In the genomic region with DNA sequence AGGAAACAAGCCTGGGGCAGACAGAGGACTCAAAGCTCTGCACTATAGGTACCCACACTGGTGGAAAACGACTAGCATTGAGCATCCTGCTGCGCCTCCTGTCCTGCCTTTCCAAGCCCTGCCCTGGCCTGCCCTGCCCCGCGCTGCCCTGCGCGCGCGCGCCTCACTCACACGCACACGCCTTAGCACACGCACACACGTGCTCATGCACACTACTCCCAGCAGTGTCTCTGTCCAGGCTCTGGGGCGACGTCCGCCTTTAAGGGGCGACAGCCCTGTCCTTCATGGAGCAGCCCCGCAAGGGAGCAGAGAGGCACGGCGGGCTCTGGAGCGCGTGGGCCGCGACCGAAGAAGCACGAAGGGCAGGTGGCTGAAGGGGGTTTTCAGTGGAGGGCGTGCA, we compare ENCODE assay signal across 9 mouse cellular contexts. TPM values are rescaled to one million over a fixed set of nuclear protein-coding genes. Genes with fewer than 3 reads are reported as not detected.
DNase-seq lines count a peak whose midpoint lies in the region; ATAC-seq and TF ChIP-seq lines count a peak whose summit lies in the region.
"Had no signal": no experiment of that assay in that cellular context is flagged by ENCODE, and none has a peak within 500 bp of the region (broad histone marks: within the 10 kb centered on the region; RNA-seq: fewer than 3 reads in every experiment).

No protein-coding gene starts in this region.

- H3K4me2 ChIP-seq in embryonic facial prominence, embryonic 14.5 days (ENCODE audit: low read depth, low read length), result peak overlapping the region; percentile 87
- peak overlapping the region; percentile 60 for H3K4me2 ChIP-seq in intestine, embryonic 15.5 days (replicated peaks)
- H3K4me2 ChIP-seq in midbrain, postnatal 0 days (ENCODE audit: low read depth, low read length, poor library complexity, severe bottlenecking), result peak overlapping the region; percentile 91

- ATAC-seq in embryonic facial prominence, embryonic 14.5 days (ENCODE audit: low read depth), result peak; percentile 44; the same call in 1 of the 2 replicates
- ATAC-seq in intestine, embryonic 15.5 days, result peak; percentile 41
- ATAC-seq in midbrain, postnatal 0 days (ENCODE audit: low FRiP score), result peak; percentile 77
- no peak for ATAC-seq in erythroid progenitor cell, adult 5-6 weeks (replicated peaks; ENCODE audit: low FRiP score, poor library complexity, severe bottlenecking)

- peak overlapping the region; percentile 72 for H3K9ac ChIP-seq in embryonic facial prominence, embryonic 14.5 days (ENCODE audit: low read depth, low read length)
- H3K9ac ChIP-seq in intestine, embryonic 15.5 days, result no peak overlapping the region
- peak overlapping the region; percentile 92 for H3K9ac ChIP-seq in midbrain, postnatal 0 days (replicated peaks; ENCODE audit: low read length, poor library complexity, severe bottlenecking)
- H3K9ac ChIP-seq: liver, embryonic 14.5 days had no signal

- no peaks in the 10 kb centered on the region for H3K36me3 ChIP-seq in embryonic facial prominence, embryonic 14.5 days (ENCODE audit: control insufficient read depth, insufficient read depth, low read length)
- no peaks in the 10 kb centered on the region for H3K36me3 ChIP-seq in intestine, embryonic 15.5 days
- no peaks in the 10 kb centered on the region for H3K36me3 ChIP-seq in midbrain, postnatal 0 days (ENCODE audit: insufficient read depth, low read length)

- no peaks in the 10 kb centered on the region for H3K9me3 ChIP-seq in embryonic facial prominence, embryonic 14.5 days (ENCODE audit: control insufficient read depth, low read length)
- H3K9me3 ChIP-seq in intestine, embryonic 15.5 days, result no peaks in the 10 kb centered on the region
- no peaks in the 10 kb centered on the region for H3K9me3 ChIP-seq in midbrain, postnatal 0 days (ENCODE audit: low read length)

- DNase-seq in left cerebral cortex, adult 2 months (ENCODE audit: extremely low spot score in 1 of 2, low spot score in 2 of 2), result peak in 1 of 2 experiments; percentile 54
- no peak for DNase-seq in left cerebral cortex, adult 11 months (ENCODE audit: low spot score)
- no peak for DNase-seq in embryonic facial prominence, embryonic 14.5 days (ENCODE audit: low spot score)
- DNase-seq in midbrain, postnatal 0 days (ENCODE audit: low spot score), result no peak
- no peak for DNase-seq in cerebellum, adult 8-10 months
- DNase-seq in adrenal gland, adult 18-20 months (ENCODE audit: low spot score in 2 of 2), result no peak

- no peak for TF ChIP-seq CTCF in left cerebral cortex, adult 2 months (IDR thresholded peaks at IDR 0.05)
- no peak; the same call in 1 of the 2 replicates for TF ChIP-seq CTCF in midbrain, postnatal 0 days (IDR thresholded peaks at IDR 0.05)

- H3K27ac ChIP-seq in left cerebral cortex, adult 2 months, result peak overlapping the region; percentile 98
- H3K27ac ChIP-seq in embryonic facial prominence, embryonic 14.5 days (replicated peaks; ENCODE audit: low read depth, low read length), result peak overlapping the region; percentile 72
- no peak overlapping the region for H3K27ac ChIP-seq in intestine, embryonic 15.5 days
- peak overlapping the region; percentile 99 for H3K27ac ChIP-seq in midbrain, postnatal 0 days (ENCODE audit: low read depth, low read length)
- H3K27ac ChIP-seq: liver, embryonic 14.5 days had no signal

- peaks cover 4% of the 10 kb centered on the region; the same call in 1 of the 2 replicates for H3K4me1 ChIP-seq in embryonic facial prominence, embryonic 14.5 days (ENCODE audit: control insufficient read depth, insufficient read depth, low read length)
- H3K4me1 ChIP-seq in intestine, embryonic 15.5 days (replicated peaks), result peaks cover 17% of the 10 kb centered on the region
- H3K4me1 ChIP-seq in midbrain, postnatal 0 days (ENCODE audit: insufficient read depth, low read length), result peaks cover 8% of the 10 kb centered on the region

- intact Hi-C loops in left cerebral cortex, adult 2 months (cut with DNase I), result loop anchor here (2.0 kb wide), 1 partner anchor 426 kb away; no protein-coding TSS in a partner anchor

- H3K4me3 ChIP-seq in left cerebral cortex, adult 2 months, result peak overlapping the region; percentile 63
- H3K4me3 ChIP-seq in embryonic facial prominence, embryonic 14.5 days (ENCODE audit: low read depth, low read length), result peak overlapping the region; percentile 49
- peak overlapping the region; percentile 19 for H3K4me3 ChIP-seq in intestine, embryonic 15.5 days (replicated peaks)
- H3K4me3 ChIP-seq in midbrain, postnatal 0 days (ENCODE audit: low read depth, low read length), result peak overlapping the region; percentile 57

- H3K27me3 ChIP-seq in embryonic facial prominence, embryonic 14.5 days (replicated peaks; ENCODE audit: control insufficient read depth, insufficient read depth, low read length), result peaks cover 67% of the 10 kb centered on the region
- peaks cover 63% of the 10 kb centered on the region for H3K27me3 ChIP-seq in intestine, embryonic 15.5 days (replicated peaks)
- H3K27me3 ChIP-seq in midbrain, postnatal 0 days (ENCODE audit: insufficient read depth, low read length), result no peaks in the 10 kb centered on the region

- whole genome bisulfite sequencing in embryonic facial prominence, embryonic 14.5 days, result 0% methylated on average over 25 of the region's 27 CpGs
- WGBS in intestine, embryonic 15.5 days, result 1% methylated on average over 27 of the region's 27 CpGs
- under 1% methylated on average over 27 of the region's 27 CpGs for WGBS in midbrain, postnatal 0 days

RNA-seq across cellular contexts. Expression of a gene that starts 11.2 kb away (rescaled TPM):
- total RNA-seq in left cerebral cortex, adult 2 months (2021), result 10 to 100 TPM; 61.6 to 66.4 TPM
- polyA plus RNA-seq in embryonic facial prominence, embryonic 14.5 days (2014; fragmentation: Nextera tagmentation; extraction: Ambion mirVana), result 2.9 and 3.4 TPM in 2 replicates
- polyA plus RNA-seq in intestine, embryonic 15.5 days (2015; fragmentation: Nextera tagmentation; extraction: Ambion mirVana), result 0.33 and 0.35 TPM in 2 replicates
- total RNA-seq in midbrain, postnatal 0 days (2014; rRNA removed), result 45.2 and 48.4 TPM in 2 replicates
- 11.5 and 12.0 TPM in 2 replicates for polyA plus RNA-seq in midbrain, postnatal 0 days (2015; fragmentation: Nextera tagmentation; extraction: Ambion mirVana)
- total RNA-seq in erythroid progenitor cell, adult 5-6 weeks (2015; ENCODE audit: low replicate concordance), result not detected in 2 replicates
- total RNA-seq in erythroid progenitor cell, adult 5-6 weeks (2017; ENCODE audit: low replicate concordance), result not detected in 2 replicates
- total RNA-seq in adrenal gland, adult 18-20 months (2021), result not detected

Comparison
In these comparisons a context has a peak if more than half of its experiments do, and no peak if none do; other contexts are left out.
1. RNA of a gene that starts 11.2 kb away (total RNA-seq): 61.6 to 66.4 TPM in left cerebral cortex, adult 2 months and 45.2 to 48.4 TPM in midbrain, postnatal 0 days; not detected in adrenal gland, adult 18-20 months and not detected in erythroid progenitor cell, adult 5-6 weeks; every median in the first group is over 10 times any median in the second.
2. Peak in every context shown above with its lines, with median percentiles within 50 percentile points of each other: H3K4me3 ChIP-seq and H3K4me2 ChIP-seq.